Mouse (Mus musculus) testis, adult 2 months (tissue): ENCODE results near the gene Smg6.

Experiments used
- CTCF ChIP-seq: fragments of 200-500 bp; IDR thresholded peaks from 2 replicates; pipeline ENCODE4 v1.5.1; 2012; ENCODE audit warnings: low read depth, mild to moderate bottlenecking, inconsistent platforms, low read length, moderate library complexity; ENCODE audit not compliant: control insufficient read depth, insufficient read depth, insufficient replicate concordance
- POLR2A ChIP-seq: fragments of 200-500 bp; IDR thresholded peaks from 2 replicates; pipeline ENCODE4 v1.6.1; 2012; ENCODE audit warnings: low read depth, mild to moderate bottlenecking, inconsistent platforms, low read length, moderate library complexity; ENCODE audit not compliant: control insufficient read depth

GRCm38 (mm10) chr11:75150346-75150745 lies 224.7 kb downstream of the Smg6 start:
- TF ChIP-seq CTCF (no peak), POLR2A (no peak)
